ENCODE assay signal across 24 mouse cellular contexts in the genomic region with DNA sequence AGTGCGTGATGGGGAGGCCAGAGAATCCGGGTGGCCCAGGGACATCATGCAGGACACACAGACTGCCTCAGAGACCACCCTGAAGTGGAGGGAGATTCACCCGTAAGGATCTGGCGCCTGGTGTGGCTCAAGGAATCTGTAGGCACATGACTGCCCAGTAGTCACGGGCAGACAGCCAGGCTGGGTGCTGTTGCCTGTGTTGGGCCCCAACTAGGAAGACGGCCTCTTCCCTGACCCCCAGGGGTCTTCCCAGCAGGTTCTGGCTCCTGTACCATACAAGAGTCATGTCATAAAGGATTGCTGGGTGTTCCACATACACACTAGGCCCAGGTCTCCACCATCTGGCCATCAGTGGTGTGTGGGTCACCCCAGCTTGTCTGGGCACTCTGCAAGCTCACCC. TPM values are rescaled to one million over a fixed set of nuclear protein-coding genes. Genes with fewer than 3 reads are reported as not detected.
DNase-seq lines count a peak whose midpoint lies in the region; ATAC-seq and TF ChIP-seq lines count a peak whose summit lies in the region.
"Had no signal": no experiment of that assay in that cellular context is flagged by ENCODE, and none has a peak within 500 bp of the region (broad histone marks: within the 10 kb centered on the region; RNA-seq: fewer than 3 reads in every experiment).

No protein-coding gene starts in this region.

- H3K4me2 ChIP-seq in hindbrain, postnatal 0 days (ENCODE audit: low read depth, low read length): peak overlapping the region; percentile 88
- peak overlapping the region; percentile 84 for H3K4me2 ChIP-seq in midbrain, embryonic 12.5 days (replicated peaks)
- H3K4me2 ChIP-seq in neural tube, embryonic 13.5 days: peak overlapping the region; percentile 83
- H3K4me2 ChIP-seq: embryonic facial prominence, embryonic 15.5 days; limb, embryonic 12.5 days; liver, embryonic 11.5 days; stomach, embryonic 15.5 days had no signal

- WGBS in cerebellum, adult 2 months: 63% methylated on average over 6 of the region's 6 CpGs
- WGBS in hindbrain, postnatal 0 days: 53% methylated on average over 6 of the region's 6 CpGs
- 71% methylated on average over 6 of the region's 6 CpGs for WGBS in hindbrain, embryonic 10.5 days
- WGBS in midbrain, embryonic 12.5 days: 56% methylated on average over 6 of the region's 6 CpGs
- WGBS in neural tube, embryonic 13.5 days: 55% methylated on average over 6 of the region's 6 CpGs

- no peaks in the 10 kb centered on the region for H3K27me3 ChIP-seq in cerebellum, adult 2 months (ENCODE audit: control insufficient read depth, insufficient read depth, low read length)
- H3K27me3 ChIP-seq in hindbrain, postnatal 0 days (ENCODE audit: insufficient read depth, low read length): peaks cover 17% of the 10 kb centered on the region
- H3K27me3 ChIP-seq in hindbrain, embryonic 10.5 days (ENCODE audit: insufficient read depth, poor library complexity, severe bottlenecking): peaks cover 99% of the 10 kb centered on the region
- H3K27me3 ChIP-seq in midbrain, embryonic 12.5 days: peaks cover 100% of the 10 kb centered on the region
- H3K27me3 ChIP-seq in neural tube, embryonic 13.5 days: peaks cover 79% of the 10 kb centered on the region

- H3K36me3 ChIP-seq in hindbrain, postnatal 0 days (ENCODE audit: insufficient read depth, low read length): no peaks in the 10 kb centered on the region
- H3K36me3 ChIP-seq in hindbrain, embryonic 10.5 days: no peaks in the 10 kb centered on the region
- H3K36me3 ChIP-seq in midbrain, embryonic 12.5 days: no peaks in the 10 kb centered on the region
- no peaks in the 10 kb centered on the region for H3K36me3 ChIP-seq in neural tube, embryonic 13.5 days
- H3K36me3 ChIP-seq: embryonic facial prominence, embryonic 15.5 days; limb, embryonic 12.5 days; stomach, embryonic 15.5 days had no signal

- H3K4me3 ChIP-seq in cerebellum, adult 2 months (replicated peaks; ENCODE audit: insufficient read depth, low read depth, low read length): peak overlapping the region; percentile 28
- no peak overlapping the region for H3K4me3 ChIP-seq in hindbrain, postnatal 0 days (ENCODE audit: low read length)
- H3K4me3 ChIP-seq in hindbrain, embryonic 10.5 days: no peak overlapping the region
- no peak overlapping the region for H3K4me3 ChIP-seq in midbrain, embryonic 12.5 days
- no peak overlapping the region for H3K4me3 ChIP-seq in neural tube, embryonic 13.5 days
- H3K4me3 ChIP-seq: embryonic facial prominence, embryonic 15.5 days; gastrocnemius, adult 2 months; limb, embryonic 12.5 days; stomach, embryonic 15.5 days had no signal

- DNase-seq in cerebellum, adult 2 months: no peak
- DNase-seq in cerebellum, postnatal 4 days (ENCODE audit: low spot score in 2 of 2): no peak
- DNase-seq in hindbrain, postnatal 0 days (ENCODE audit: low spot score): no peak
- no peak for DNase-seq in hindbrain, embryonic 10.5 days (ENCODE audit: low spot score)
- no peak for DNase-seq in kidney, postnatal 25 days
- DNase-seq: adrenal gland, postnatal 10 days; gastrocnemius, adult 2 months; kidney, adult 2 months; liver, postnatal 0 days; lung, postnatal 14 days; thymus, postnatal 36 days had no signal

- H3K9me3 ChIP-seq in hindbrain, postnatal 0 days (ENCODE audit: low read length): no peaks in the 10 kb centered on the region
- H3K9me3 ChIP-seq in hindbrain, embryonic 10.5 days: no peaks in the 10 kb centered on the region
- no peaks in the 10 kb centered on the region for H3K9me3 ChIP-seq in midbrain, embryonic 12.5 days
- H3K9me3 ChIP-seq in neural tube, embryonic 13.5 days: no peaks in the 10 kb centered on the region
- H3K9me3 ChIP-seq: embryonic facial prominence, embryonic 15.5 days; limb, embryonic 12.5 days; stomach, embryonic 15.5 days had no signal

- H3K27ac ChIP-seq in cerebellum, adult 2 months (ENCODE audit: insufficient read depth, low read length): no peak overlapping the region
- H3K27ac ChIP-seq in hindbrain, postnatal 0 days: no peak overlapping the region
- H3K27ac ChIP-seq in hindbrain, embryonic 10.5 days: no peak overlapping the region
- no peak overlapping the region for H3K27ac ChIP-seq in midbrain, embryonic 12.5 days (replicated peaks)
- no peak overlapping the region for H3K27ac ChIP-seq in neural tube, embryonic 13.5 days (replicated peaks)
- H3K27ac ChIP-seq: embryonic facial prominence, embryonic 15.5 days; gastrocnemius, adult 2 months; kidney, postnatal 0 days; limb, embryonic 12.5 days; stomach, embryonic 15.5 days had no signal

- no peak overlapping the region for H3K9ac ChIP-seq in hindbrain, postnatal 0 days (replicated peaks; ENCODE audit: low read length)
- no peak overlapping the region for H3K9ac ChIP-seq in midbrain, embryonic 12.5 days (replicated peaks)
- H3K9ac ChIP-seq in neural tube, embryonic 13.5 days: 0 out of 2 replicates have a peak overlapping the region, but pooled peaks have one; percentile 31
- H3K9ac ChIP-seq: embryonic facial prominence, embryonic 15.5 days; limb, embryonic 12.5 days; liver, postnatal 0 days; stomach, embryonic 15.5 days had no signal

- TF ChIP-seq POLR2A in cerebellum, adult 2 months (IDR thresholded peaks at IDR 0.05; ENCODE audit: borderline replicate concordance, insufficient read depth, low read length): no peak

- no peak for TF ChIP-seq CTCF in cerebellum, adult 2 months (IDR thresholded peaks at IDR 0.05; ENCODE audit: borderline replicate concordance, insufficient read depth, low read depth, low read length)
- TF ChIP-seq CTCF in hindbrain, postnatal 0 days (IDR thresholded peaks at IDR 0.05; ENCODE audit: low read depth): no peak

- H3K4me1 ChIP-seq in cerebellum, adult 2 months (ENCODE audit: control insufficient read depth, insufficient read depth, low read length): peaks cover 53% of the 10 kb centered on the region
- H3K4me1 ChIP-seq in hindbrain, postnatal 0 days (ENCODE audit: insufficient read depth, low read length): peaks cover 21% of the 10 kb centered on the region
- peaks cover 50% of the 10 kb centered on the region for H3K4me1 ChIP-seq in hindbrain, embryonic 10.5 days (replicated peaks)
- H3K4me1 ChIP-seq in midbrain, embryonic 12.5 days: peaks cover 16% of the 10 kb centered on the region
- H3K4me1 ChIP-seq in neural tube, embryonic 13.5 days (replicated peaks): peaks cover 56% of the 10 kb centered on the region

- ATAC-seq in hindbrain, postnatal 0 days: no peak
- ATAC-seq in midbrain, embryonic 12.5 days (ENCODE audit: low FRiP score, low read depth): no peak
- no peak for ATAC-seq in neural tube, embryonic 13.5 days (ENCODE audit: low read depth)
- ATAC-seq: forebrain, embryonic 14.5 days; liver, postnatal 0 days had no signal

RNA-seq across cellular contexts. Expression of a gene that starts 2.1 kb away (rescaled TPM):
- 44.5 and 51.9 TPM in 2 replicates for polyA plus RNA-seq in cerebellum, adult 2 months (2012; rRNA removed)
- total RNA-seq in hindbrain, postnatal 0 days (2014; rRNA removed): 52.9 and 59.3 TPM in 2 replicates
- 13.3 and 14.2 TPM in 2 replicates for polyA plus RNA-seq in hindbrain, postnatal 0 days (2015; fragmentation: Nextera tagmentation; extraction: Ambion mirVana)
- polyA plus RNA-seq in hindbrain, embryonic 10.5 days (2016; fragmentation: Nextera tagmentation; extraction: Ambion mirVana): 2.4 and 4.6 TPM in 2 replicates
- polyA plus RNA-seq in midbrain, embryonic 12.5 days (2016; fragmentation: Nextera tagmentation; extraction: Ambion mirVana): 10.9 and 11.6 TPM in 2 replicates
- polyA plus RNA-seq in neural tube, embryonic 13.5 days (2015; fragmentation: Nextera tagmentation; extraction: Ambion mirVana): 8.0 and 9.1 TPM in 2 replicates
- total RNA-seq: common myeloid progenitor, adult 5-6 weeks; gastrocnemius, adult 2 months; heart, postnatal 25 days; megakaryocyte progenitor cell, adult 5-6 weeks; monocyte, adult 5-6 weeks had no signal
- polyA plus RNA-seq: heart, embryonic 14.5 days had no signal

RNA-seq across cellular contexts. Expression of a gene that starts 56.0 kb away (rescaled TPM):
- 30.2 and 34.0 TPM in 2 replicates for polyA plus RNA-seq in cerebellum, adult 2 months (2012; rRNA removed)
- 49.6 and 55.4 TPM in 2 replicates for total RNA-seq in hindbrain, postnatal 0 days (2014; rRNA removed)
- 48.4 and 49.9 TPM in 2 replicates for polyA plus RNA-seq in hindbrain, postnatal 0 days (2015; fragmentation: Nextera tagmentation; extraction: Ambion mirVana)
- polyA plus RNA-seq in hindbrain, embryonic 10.5 days (2016; fragmentation: Nextera tagmentation; extraction: Ambion mirVana): 4.8 and 10.8 TPM in 2 replicates
- 16.3 and 17.0 TPM in 2 replicates for polyA plus RNA-seq in midbrain, embryonic 12.5 days (2016; fragmentation: Nextera tagmentation; extraction: Ambion mirVana)
- polyA plus RNA-seq in neural tube, embryonic 13.5 days (2015; fragmentation: Nextera tagmentation; extraction: Ambion mirVana): 23.2 and 28.5 TPM in 2 replicates
- total RNA-seq: monocyte, adult 5-6 weeks had no signal
